Mouse (Mus musculus) cortical plate, adult 2 months (tissue): ENCODE results near the gene Wdr77.

Experiments
- CTCF ChIP-seq: fragments of 200-500 bp; IDR thresholded peaks from 2 replicates; pipeline ENCODE4 v1.5.1; 2011; ENCODE audit warnings: mild to moderate bottlenecking, control low read depth, low read length; ENCODE audit not compliant: insufficient read depth; ENCODE audit errors: extremely low read depth
- POLR2A ChIP-seq: fragments of 200-500 bp; IDR thresholded peaks from 2 replicates; pipeline ENCODE4 v1.6.1; 2011; ENCODE audit warnings: mild to moderate bottlenecking, low read length, control low read depth; ENCODE audit not compliant: insufficient read depth; ENCODE audit errors: extremely low read depth

GRCm38 (mm10) chr3:105958974-105959580 is at the start of gene Wdr77:
- TF ChIP-seq POLR2A, result peak; percentile 79
- TF ChIP-seq CTCF, result no peak
